Mouse (Mus musculus): ENCODE results near the gene Csrp2. TPM values are rescaled to one million over a fixed set of nuclear protein-coding genes. Genes with fewer than 3 reads are reported as not detected.

Csrp2 gene
- total RNA-seq (2023): 10 to 100 TPM; 17.7 to 17.9 TPM

GRCm38 (mm10) chr10:110919531-110920343 is at the start of gene Csrp2:
Gene Csrp2 (plus strand): TSS chr10:110919789.

Other genes with a start within 250 kb of the Csrp2 start
- 10 to 100 TPM; 18.0 to 21.1 TPM for gene E2f7, start 174.3 kb upstream of the Csrp2 start, total RNA-seq (2023)
- 10 to 100 TPM; 20.4 to 21.3 TPM for gene Zdhhc17, start 90.4 kb downstream of the Csrp2 start, total RNA-seq (2023)
- 10 to 100 TPM; 75.8 to 81.5 TPM for gene Osbpl8, start 245.0 kb downstream of the Csrp2 start, total RNA-seq (2023)

Data from neutrophil, adult 83 days (primary cell).